Mouse (Mus musculus) megakaryocyte progenitor cell, adult 5-6 weeks (primary cell): Measurements from ENCODE around the gene Kat6b. TPM values are rescaled to one million over a fixed set of nuclear protein-coding genes. Genes with fewer than 3 reads are reported as not detected.

Experiments
- ATAC-seq: replicated peaks from 2 replicates; pipeline ENCODE4 v1.8.0; 2016; ENCODE audit warnings: mild to moderate bottlenecking, moderate TSS enrichment, inconsistent platforms; ENCODE audit not compliant: poor library complexity
- total RNA-seq, 2 experiments: library from RNA; stranded (forward) in 1 of 2; stranded (reverse) in 1 of 2; fragments of 157-497, 149-512 nt in 1 of 2; fragments of 200-1000 nt in 1 of 2; gene quantifications; 2 replicates each; pipeline versions ENCODE4 v1.2.3 to v1.2.4; 2015 to 2017

Gene Kat6b
- total RNA-seq, 2 experiments from 2014 or later, result 5.1 to 16.0 TPM

GRCm38 (mm10) chr14:21589620-21590019 is 108.4 kb downstream of the Kat6b start:
- no peak for ATAC-seq

GRCm38 (mm10) chr14:21590205-21590604 is 109.0 kb downstream of the Kat6b start:
- no peak for ATAC-seq

DNA sequence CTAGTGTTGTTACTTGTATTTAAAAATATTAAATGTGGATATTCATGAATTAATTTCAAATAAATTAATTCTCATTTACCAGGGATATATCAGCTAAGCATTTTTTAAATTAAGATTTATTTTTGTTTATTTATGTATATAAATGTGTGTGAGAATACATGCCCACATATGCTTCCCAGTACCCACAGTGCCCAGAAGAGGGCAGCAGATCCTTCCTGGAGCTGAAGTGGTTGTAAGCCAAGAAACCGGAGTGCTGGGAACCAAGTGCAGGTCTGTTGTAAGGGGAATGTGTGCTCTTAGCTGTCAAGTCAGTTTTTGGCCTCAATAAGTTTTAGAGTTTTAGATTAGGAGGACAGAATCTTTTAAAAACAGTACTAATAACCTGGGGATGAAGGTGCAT is 110.9 kb downstream of the Kat6b start:
- ATAC-seq, result no peak

DNA sequence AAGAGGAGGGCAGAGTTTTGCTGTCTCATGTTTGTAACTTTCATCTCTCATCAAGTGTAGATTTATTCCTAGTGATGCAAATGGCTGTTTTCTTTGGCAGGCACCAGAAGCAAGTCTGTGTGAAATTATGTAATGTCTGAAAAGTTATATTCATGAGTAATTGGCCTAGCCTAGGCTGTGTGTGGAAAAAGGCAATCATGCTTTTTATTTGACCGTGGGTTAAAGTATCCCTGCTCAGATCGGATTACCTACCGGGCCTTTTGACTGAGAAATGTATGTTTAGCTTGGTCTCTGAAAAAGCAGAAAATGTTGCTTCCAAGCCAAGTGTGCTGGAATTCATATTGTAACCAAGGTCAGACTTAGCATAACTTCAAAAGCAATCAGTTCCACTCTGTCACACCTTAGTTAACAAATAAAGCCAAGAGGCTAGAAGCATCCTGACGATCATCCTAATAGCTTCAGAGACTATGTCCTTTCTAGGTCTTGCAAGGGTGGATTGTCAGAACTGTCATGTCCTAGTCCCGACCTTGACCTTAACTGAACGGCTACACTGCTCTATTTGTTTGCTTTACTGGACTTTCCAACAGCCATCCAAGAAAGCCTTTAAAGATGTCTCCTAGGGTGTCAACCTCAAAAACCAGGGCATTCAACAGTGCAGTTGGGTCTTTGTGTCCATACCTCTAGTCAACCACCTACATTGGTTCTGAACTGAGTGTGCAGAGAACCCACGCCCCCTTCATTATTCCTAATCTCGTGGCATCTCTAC is 111.9 kb downstream of the Kat6b start:
- no peak for ATAC-seq

DNA sequence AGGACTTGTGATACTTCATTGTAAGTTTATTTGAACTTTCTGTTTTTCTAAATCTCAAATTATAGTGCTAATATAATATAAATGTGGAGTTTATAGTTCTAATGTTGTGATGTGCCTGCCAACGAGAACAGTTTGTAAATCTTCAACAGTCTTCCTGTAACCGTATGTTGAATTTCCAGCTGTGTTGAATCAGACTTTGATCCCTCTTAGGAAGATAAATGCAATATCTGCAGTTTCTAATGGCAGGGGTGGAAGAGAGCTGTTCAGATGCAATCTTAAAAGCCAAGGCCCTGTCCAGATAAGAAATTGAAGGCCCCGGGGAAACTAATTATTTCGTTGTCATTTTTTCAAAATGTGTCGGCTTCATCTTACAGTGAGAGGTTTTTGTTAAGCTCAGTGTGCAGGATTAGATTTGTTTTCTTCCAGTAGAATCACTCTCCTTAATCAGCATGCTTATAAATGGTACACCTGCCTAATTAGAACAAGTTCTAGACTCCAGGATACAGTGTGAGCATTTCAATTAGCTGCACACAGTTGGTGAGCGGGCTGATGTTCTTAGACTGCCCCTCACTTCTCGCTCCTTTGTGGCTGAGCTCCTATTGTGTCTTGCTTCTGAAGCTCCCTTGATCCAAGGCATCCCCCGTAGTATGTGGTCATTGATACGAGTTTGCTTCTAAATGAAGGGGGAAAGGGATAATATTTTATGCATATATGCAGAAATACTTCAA is 118.4 kb downstream of the Kat6b start:
- no peak for ATAC-seq

DNA sequence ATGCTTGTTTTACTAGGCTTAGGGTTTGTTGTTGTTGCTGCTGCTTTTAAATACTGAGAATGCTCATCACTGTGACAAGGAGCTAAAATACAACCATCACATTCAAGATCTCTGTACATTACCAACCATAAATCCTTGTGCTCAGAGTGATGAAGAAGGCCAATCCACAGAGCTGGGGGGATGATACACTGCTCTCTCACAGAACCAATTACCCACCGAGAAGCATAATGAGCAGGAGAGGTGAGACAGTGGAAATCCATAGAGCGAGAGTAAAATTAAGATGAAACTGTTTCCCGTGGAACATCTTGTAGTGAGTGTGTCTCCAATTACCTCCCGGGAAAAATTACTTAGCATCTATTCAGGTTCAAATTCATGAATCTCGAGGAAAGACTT is 118.9 kb downstream of the Kat6b start:
- no peak for ATAC-seq

DNA sequence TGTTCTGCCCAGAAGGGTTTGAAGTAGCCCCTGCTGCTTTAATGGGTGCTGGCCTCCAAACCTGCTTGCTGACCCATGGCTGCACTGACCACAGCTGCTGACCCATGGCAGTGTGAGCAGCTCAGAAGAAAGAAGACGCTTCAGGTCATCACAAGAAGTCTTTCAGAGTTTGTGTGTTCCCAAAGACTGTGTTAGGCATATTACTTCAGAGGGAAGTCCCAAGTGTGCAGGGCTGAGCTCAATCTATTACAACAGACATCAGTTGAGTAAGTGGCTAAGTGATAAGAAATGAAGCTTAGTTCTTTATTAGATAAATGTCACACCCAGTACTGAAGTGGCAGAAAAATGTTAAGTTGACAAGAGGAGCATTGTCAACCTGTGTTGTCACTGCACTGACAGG is 119.4 kb downstream of the Kat6b start:
- ATAC-seq, result peak; percentile 72

DNA sequence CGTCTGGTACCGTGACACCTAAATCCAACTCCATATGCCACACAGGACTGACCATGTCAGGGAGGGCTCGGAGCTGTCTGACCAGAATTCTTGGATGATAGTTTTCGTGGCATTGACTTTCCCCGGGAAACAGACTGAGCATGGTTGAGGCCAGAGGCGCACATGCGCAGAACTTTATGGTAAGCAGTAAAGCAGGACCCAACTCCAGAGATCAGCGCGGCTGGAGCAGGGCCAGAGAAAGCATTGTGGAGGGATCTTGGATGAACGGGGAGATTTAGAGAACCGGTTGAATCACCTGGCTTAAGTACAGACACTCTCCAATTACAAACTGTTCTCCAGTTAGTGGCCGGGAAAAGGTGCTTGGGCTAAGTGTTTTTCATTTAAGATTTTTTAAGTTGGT is 120.9 kb downstream of the Kat6b start:
- ATAC-seq, result no peak

- peak; percentile 75 for ATAC-seq
These were observed 121.7 kb downstream of the Kat6b start for GRCm38 (mm10) chr14:21602937-21603336.

GRCm38 (mm10) chr14:21607686-21608085 is 126.5 kb downstream of the Kat6b start:
- no peak for ATAC-seq

DNA sequence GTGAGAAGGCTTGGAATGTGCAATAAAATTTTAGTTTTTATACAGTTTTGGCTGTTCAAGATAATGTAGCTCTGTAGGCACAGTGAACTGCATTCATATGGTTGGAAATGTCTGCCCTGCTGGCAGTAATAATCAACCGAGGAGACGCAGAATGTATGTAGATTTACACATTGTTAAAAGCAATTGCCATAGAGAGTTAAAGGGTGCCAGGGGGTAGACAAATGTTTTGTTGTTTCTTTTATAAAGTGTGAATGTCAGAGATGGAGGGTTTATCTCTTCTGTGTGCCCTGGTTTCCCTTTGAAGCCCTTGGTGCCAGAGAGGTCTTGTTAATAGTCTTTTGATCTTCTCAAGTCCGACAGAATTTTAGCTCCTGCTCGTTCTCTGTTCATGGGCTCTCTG is 127.7 kb downstream of the Kat6b start:
- no peak for ATAC-seq

DNA sequence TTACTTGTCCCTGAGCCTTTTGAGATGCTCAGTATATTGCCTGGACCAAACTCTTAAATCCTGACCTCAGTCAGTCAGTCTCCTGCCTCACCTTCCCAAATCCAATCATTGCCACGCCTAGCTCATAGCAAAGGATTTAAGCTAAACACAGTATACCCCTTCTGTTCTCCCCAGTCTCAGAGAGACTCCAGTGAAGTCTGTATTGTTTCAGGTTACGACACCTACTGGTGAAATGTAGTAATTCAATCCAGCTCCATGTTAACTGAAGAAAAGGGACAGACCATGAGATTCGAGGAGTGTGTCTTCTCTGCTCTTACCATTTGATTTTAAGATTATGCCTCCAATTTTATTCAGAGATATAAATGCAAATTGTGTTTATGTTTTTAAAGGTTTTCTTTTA is 129.0 kb downstream of the Kat6b start:
- ATAC-seq, result peak; percentile 83

GRCm38 (mm10) chr14:21613031-21613430 is 131.8 kb downstream of the Kat6b start:
- no peak for ATAC-seq

DNA sequence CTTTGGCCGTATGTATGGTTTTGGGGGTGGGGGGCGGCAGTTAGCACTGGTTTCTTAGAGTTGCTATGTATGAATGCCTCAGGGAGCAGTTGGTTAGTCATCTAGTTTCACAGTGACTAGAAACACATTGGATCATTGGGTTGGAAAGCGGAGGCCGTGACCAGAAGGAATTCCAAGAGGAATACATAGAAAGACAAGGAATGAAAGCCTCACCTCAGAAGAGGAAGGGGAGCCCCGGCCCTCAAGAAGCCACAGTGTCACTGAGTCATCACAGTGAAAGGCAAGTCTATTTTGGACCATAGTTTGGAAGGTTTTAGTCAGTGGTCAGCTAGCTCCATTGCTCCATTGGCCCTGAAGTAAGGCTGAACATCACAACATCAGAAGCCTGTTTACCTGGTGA is 132.9 kb downstream of the Kat6b start:
- no peak for ATAC-seq

DNA sequence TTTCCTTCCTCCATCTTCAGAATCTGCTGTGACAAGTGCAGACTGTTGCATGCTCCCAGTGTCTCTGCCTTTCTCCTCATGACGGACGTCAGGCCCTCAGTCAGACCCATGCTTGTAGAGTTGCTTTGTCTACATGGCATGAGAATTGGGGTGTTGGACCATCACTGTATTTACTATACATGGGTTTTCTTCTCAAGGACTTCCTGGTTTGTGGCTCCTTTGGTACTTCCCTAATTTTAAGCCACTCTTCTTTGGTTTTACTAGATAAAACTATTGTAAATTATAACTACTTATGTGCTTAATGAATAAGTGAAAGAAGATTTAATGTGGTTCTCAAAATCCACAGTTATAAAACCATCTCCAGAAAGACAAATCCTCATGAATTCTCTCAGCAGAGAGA is 134.6 kb downstream of the Kat6b start:
- ATAC-seq, result no peak

DNA sequence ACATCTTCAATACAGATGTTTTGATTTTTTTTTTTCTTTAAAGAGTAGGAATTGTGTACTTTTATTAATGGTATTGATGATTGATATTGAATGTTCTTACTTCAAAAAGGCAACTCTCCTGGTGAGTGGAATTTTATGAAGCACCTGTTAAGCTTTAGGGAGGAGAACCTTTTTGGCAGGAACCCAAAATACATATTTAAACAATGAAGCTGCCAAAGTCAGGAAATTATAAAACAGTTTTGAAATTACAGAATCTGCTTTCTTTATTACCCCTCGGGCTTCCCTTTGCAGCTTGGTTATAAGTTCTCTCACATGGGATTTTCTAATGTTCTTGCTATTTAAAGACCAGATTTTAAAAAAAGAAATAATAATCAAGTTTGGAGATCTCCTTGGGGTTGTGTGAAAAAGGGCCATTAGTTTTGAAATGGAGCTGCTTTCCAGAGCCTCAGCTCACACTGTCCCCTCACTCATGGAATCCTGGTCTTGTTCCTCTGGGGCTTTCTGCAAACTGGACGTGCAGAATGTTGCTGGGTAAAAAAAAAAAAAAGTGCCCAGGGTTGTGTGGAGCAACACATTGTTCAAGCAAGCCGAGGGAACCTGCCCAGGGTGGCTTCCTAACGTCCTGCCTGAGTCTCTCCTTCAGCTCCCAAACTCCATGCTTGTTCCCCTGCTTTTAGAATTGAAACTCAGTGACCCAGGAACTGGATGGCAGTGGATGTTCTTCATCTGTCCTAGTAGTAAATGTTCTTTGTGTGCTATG is 136.2 kb downstream of the Kat6b start:
- no peak for ATAC-seq

DNA sequence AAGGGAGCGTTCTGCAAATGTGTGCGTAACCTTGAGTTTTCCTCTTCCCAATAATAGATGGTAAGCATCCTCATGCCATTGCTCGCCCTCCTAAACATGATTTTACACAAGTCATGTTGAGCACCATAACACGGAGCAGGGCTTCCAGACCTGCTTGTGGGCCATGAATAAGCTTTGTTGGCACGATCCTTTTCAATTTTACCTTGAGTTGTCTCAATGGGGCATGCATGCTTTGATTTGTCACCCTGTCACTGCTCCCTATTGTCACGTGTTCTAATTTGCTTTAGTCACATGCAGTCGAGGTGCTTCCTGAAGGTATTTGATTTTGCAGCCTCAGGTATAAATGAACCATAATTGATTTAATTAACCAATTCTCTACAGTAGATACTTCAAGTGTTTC is 138.7 kb downstream of the Kat6b start:
- no peak for ATAC-seq

DNA sequence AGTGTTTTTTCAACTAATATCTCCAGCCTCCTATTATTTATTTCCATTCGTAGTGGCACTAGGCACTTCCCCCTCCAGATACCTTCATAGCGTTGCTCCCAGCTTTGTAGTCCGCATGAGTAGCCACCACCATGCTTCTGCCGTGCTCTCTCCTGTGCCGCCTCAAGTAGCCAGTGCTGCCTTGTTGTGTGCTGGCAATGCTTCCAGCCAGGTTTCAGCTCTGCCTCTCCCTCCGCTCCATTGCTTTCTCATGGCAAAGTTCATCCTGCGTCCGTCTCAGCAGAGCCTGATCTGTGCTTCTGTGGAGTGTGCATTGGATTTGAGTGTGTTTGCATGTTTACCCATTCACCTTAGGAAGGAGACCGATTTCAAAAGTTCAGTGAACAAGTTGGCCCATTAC is 144.7 kb downstream of the Kat6b start:
- no peak for ATAC-seq

GRCm38 (mm10) chr14:21631665-21632200 is 150.5 kb downstream of the Kat6b start:
- ATAC-seq, result no peak

DNA sequence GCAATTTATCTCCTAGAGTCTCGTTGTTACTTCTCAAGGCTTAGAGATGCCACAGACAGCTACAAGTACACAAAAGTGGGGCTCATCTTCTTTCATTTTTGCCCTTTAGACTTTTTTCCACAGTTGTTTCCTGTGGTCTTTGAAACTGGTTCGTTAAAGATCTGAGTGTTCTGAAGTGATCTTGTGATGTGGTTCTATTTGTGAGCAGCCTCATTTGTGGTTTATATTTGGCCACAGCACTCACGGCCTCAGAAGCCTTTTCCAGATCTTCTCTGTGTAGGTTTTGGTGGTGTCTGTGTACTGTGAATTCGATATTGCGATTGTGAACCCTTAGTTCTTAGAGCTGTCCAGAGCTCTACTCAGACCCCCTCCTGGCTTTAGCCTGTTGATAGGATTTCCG is 155.3 kb downstream of the Kat6b start:
- ATAC-seq, result no peak

GRCm38 (mm10) chr14:21640806-21641435 is 159.7 kb downstream of the Kat6b start:
- ATAC-seq, result no peak
